Mouse (Mus musculus) spleen, adult 12 weeks (tissue): ENCODE data around the gene a.
"Not testable (repeated sequence)": the region's sequence is repeated elsewhere in the genome, so short reads cannot be mapped to it uniquely, and the experiment has no call there.

Experiments
- DNase-seq: peaks from one replicate; pipeline ENCODE4 v3.0.0; 2022; ENCODE audit warnings: low spot score

Gene a

DNA sequence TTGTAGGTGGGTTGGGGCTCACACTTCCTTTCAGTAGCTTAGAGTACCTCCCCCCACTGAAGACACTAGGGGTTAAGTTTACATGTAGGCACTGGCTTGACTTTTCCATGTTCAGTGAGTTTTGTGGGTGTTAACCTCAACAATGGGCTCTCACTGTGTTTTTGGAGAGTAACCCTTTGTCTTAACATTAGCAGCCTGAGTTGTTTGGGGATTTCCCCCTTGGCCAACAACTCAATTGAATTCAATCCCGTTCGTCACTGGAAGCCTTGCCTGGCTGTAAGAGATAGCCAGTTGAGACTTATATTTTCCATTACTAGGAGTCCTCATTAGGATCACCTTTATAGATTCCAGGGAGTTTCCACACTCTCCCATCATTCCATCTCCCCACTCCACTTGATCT, 45.3 kb downstream of the a start:
- DNase-seq, result no peak

DNA sequence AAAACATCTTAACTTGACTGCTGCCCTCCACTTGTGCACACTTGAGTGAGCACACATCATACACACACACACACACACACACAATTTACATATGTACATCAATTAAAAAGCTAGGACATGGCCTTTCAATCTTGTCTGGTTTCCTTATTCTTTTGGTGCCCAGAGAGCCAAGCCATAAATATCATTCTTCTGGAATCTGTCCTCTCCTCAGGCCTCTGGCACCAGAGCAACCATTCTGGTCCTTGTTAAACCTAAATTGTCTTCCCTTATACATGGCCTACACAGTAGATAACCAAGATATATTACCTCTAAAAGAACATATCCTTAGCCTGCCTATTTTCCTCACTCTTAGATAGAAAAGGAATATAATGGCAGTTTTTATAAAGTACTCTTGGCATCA, 56.9 kb downstream of the a start:
- no peak for DNase-seq

DNA sequence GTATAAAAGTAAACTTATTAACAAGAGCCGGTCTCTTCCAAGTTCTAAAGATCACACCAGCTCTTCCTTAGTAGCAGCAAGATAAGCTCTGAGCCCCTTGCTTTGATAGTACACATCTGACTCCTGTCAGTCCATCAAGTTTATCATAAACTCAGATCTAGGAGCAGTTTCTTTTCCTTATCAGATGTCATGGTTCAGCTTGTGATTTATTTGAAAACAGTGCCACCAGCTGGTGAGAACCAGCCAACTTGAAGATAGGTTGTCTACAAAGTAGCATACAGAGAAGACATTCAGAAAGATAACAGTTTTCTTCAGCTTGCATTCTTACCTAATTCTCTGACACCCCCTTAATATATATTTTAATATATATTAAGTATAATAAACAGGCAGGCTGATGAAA, 64.2 kb downstream of the a start:
- DNase-seq, result no peak

DNA sequence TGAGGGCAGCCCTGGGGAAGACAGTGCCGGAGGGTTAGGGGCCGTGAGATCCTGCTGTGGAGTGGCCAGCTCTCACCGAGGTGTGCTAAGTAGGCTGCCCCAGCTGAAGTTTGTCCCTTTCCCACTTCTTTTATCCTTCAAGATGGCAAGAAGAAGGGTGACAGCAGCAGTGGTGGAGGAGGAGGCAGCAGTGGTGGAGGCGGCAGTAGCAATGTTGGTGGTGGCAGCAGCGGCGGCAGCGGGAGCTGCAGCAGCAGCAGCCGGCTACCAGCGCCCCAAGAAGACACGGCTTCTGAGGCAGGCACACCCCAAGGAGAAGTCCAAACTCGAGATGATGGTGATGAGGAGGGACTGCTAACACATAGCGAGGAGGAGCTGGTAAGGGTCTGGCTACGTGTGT, 72.5 kb downstream of the a start:
- DNase-seq, result no peak

DNA sequence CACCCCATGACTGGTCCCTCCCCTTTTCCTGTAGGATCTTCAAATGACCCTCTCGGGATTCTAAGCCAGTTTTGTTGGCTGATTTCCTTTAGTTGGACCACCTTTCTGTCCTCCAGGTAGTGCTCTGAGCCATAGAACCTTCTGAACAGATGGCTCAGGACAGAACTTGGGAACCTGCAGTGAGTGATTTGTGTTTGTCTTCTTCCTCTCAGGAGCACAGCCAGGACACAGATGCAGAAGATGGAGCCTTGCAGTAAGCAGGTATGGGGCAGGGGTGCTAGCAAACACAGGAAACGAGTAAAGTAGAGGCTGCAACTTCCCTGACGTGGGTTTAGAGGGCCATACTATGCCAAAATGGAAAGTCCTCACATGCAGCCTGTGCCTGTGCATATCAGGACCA, 74.5 kb downstream of the a start:
- no peak for DNase-seq

DNA sequence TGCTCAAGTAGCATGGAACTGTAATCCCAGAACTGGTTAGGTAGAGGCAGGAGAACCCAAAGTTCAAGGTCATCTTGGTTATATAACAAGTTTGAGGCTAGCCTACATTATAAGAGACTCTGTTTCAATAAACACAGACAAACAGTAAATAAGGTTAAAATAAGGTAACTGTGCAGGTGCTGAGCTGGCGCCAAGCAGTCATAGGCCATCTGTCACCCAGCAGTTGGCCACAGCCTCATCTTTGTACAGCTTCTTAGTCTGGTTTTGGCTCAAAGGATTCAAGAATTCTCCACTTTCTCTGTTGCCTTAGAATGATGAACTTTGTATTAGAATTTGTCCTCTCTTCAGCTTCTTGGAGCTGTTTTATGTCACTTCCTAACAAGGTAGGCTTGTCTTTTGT, 76.9 kb downstream of the a start:
- DNase-seq, result no peak

DNA sequence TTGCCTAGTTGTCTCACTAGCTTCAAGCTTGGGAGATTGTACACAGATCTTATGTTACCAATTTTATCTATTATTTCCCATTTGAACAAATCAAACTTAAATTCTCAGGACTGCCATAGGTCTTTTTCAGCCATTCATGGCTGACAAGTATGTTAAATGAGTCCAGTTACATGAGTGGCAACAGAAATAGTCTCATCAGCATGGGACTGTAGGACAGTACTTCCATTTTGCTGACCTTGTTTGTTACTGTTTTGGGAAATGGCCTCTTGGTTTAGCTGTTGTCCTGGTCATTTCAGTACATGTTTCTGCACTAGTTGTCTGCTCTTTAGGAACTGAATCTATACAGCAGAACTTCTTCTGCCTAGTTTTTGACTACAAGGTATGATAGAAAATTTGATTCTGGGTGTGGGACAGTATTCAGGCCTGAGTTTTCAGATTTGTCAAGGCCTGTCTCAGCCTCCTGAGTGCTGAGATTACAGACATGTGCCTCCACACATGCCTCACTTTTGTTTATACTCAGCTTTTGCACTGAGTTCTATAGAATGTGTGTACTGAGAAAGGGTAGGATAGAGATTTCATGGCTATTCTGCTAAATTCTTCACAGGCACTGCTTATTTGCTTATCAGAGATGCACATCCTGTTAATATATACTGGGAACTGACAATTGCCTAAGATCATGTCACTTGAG, 78.9 kb downstream of the a start:
- no peak for DNase-seq

DNA sequence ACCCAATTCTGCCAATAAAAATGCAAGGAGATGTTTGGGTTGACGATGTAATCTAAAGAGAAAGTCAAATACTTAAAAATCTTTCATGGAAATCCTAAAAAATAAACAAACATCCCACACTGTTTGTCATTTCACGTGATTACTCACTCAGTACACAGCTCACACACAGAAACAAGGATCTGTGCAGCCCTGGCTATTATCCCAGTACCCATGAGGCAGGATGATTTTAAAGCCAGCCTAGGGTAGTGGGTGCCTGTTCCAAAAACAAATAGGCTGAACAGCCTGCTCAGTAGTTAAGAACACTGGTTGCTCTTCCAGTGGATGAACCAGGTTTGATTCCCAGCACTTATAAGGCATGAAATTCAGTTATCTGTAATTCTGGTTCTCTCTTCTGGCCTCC, 85.4 kb downstream of the a start:
- DNase-seq, result no peak

DNA sequence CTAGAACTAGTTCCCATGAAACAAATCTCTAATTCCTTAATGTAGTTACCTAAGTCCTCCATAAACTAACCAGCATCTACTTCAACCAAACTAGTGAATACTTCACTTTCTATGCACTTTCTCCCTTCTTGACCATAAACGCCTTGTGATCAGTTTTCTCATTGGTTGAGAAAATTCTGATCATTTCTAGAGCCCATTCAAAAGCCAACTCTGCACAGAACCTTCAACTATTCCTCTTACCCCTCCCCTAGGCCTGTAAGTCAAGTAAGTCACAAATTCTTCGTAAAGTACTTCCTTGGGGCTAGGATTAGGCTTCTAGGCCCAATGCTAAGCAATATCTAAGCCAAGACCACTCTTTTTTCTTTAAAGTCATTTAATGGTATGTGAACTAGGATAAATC, 100.4 kb downstream of the a start:
- no peak for DNase-seq

DNA sequence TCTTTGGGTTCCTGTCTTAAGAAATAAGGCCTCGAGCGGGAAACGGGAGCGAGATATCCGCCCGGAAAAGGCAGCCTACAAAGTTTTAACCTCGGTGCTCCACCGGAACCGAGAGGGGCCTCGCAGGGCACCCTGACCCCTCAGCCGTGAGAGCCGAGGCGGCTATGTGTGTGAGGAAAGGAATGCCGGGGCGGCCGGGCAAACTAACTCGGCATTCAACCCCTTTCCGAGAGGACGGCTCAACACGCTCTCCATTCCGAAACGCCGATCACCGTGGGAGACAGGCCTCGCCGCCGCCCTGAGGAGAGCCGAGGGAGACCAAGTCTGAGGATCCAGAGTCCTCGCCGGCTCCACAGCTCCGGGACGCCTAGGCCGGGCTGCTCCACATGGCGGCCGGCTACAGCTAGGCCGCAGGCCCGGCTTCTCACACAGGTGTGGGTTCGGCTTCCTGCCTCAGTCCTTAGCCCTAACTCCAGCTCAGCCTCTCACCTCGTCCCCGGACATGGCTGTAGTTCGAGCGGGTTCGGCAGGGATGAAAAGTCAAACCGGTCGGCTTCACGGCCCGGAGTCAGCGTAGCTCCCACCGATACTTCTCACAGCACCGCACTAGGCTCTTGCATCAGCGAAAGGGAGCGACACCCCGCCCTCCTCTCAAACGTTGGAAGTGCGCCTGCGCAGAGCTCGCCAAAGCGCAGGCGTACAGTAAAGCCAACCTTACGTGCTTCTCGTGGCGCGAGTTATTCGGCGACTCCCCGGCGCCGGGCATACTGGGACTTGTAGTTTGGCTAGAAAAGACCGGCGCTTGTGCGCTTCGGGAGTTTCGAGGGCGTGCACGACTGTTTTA, 101.2 kb downstream of the a start, which contains the start of gene Eif2s2:
Gene Eif2s2 (minus strand): TSS at position 735 of the 844 bp plus-strand sequence.
- peak; percentile 95 for DNase-seq

DNA sequence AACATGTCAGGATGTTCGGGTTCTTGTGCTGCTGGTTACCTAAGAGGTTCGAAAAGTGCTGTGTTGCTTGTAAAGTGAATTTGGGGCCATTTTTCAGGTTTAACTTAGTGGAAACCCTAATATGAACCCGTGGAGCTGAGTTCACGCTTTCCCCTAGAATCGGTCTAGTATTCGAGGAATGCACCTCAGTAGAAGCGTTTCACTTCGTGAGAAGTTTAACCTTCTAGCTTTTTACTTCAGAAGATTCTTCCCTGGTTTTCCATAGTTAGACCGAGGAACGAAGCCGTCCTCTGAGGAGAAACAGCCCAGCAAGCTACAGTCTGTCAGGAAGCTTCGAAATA, 101.8 kb downstream of the a start:
- DNase-seq, result no peak

DNA sequence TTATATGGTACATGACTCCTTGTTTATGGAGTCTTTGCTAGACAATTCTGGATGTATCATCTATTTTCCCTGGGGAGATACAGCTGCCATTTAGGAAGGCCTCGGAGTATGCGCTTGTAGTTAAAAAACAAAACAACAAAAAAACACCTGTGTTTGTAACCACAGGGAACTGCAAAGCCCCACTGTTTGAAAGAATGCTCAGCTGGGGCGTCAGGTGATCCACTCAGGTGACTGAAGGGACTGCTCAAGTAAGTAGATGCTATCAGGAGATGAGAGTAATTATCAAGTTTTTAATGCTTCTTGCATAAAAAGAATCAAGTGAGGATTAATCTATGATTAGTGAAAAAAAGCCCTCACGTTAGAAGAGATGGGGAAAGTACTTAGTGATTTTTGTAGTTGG, 102.3 kb downstream of the a start:
- DNase-seq, result no peak

DNA sequence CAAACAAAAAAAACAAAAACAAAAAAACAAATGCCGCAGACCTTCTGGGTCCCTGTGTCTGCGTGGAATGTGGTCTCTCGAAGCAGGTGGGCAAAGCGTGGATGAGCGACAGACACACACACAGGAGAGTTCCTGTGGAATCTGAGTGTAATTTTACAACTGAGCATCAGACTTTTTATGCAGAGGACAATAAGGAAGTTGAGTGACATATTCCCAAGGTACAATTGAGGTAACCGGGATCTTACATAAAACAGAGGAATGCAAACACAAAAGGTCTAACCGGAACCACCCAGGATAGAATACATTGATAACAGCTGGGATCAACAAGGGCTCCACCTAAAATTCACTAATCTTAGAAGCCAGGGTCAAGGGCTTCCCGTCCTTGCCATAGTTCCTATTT, 107.8 kb downstream of the a start:
- DNase-seq, result not testable (repeated sequence)

DNA sequence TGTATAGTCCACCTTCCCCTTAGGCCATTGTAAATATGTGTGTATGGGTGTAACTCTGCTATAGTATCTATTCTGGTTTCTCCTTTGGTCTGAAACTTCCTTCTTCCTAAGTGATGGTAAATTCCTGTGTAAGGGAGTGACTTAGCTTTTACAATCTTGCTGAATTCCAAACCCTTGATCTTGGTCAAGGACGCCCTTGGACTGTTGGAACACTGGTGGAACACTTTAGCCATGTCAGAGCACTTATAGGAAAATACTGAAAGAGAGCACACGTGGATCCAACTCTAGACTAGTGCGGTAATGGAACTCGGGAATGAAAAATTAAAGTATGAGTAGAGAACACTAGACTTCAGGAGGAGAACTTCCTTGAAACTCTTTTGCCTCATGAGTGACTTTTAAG, 108.2 kb downstream of the a start:
- not testable (repeated sequence) for DNase-seq

DNA sequence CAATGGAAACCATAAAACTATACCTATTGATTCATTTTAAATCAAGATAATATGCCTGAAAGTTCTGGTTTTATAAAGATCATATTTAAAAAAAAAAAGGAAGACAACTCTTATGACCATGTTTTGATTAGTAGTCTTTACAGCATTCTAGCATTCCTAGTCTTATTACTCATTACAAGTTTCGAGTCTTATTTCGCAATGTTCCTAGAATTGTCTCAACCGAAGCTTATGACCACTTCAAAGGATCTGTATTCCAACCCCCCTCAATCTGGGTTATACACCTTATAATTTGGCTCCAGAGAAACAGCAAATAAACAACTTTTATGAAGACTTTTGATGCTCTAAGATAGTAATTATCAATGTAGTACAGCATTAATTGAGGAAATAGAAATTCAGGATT, 110.9 kb downstream of the a start:
- no peak for DNase-seq

DNA sequence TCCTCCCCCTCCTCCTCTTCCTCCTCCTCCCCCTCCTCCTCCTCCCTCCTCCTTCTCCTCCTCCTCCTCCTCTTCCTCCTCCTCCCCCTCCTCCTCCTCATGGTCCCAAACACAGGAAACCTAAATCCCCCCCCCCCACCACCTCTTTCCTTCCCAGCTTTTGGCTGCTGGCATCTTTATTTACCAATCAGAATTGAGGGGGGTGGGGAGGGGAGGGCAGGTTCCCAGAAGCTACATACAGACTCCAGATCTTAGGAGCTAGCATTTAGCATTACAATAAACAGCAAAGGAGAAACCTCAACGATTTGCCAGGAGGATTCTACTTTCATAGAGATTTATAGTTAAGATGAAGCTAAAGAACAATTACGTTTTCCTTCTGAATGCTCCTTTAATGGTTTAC, 114.6 kb downstream of the a start:
- no peak for DNase-seq

DNA sequence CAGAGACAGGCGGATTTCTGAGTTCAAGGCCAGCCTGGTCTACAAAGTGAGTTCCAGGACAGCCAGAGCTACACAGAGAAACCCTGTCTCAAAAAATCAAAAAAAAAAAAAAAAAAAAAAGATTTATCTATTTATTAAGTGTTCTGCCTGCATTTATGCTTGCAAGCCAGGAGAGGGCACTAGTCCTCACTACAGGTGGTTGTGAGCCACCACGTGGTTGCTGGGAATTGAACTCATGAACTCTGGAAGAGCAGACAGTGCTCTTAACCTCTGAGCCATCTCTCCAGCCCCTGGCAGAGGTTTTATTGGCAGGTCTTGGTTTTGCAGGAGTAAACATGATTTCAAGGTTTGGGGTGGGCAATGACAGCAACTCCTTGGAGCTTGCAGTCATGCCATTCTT, 117.0 kb downstream of the a start:
- not testable (repeated sequence) for DNase-seq

DNA sequence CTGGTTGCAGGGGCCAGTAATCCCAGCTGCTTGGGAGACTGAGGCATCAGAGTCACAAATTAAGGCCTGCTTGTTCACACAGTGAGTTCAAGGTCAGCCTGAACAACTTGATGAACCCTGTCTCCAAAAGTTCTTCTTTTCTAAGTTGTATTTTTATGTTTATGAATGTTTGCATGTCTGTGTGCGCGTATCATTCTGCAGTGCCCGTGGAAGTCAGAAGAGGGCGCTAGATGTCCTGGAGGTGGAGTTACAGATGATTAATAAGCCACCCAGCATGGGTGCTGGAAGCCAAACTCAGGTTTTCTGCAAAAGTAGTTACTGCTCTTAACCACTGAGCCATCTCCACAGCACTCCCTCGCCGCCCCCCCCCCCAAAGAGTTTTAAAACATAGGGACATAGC, 118.6 kb downstream of the a start:
- no peak for DNase-seq

DNA sequence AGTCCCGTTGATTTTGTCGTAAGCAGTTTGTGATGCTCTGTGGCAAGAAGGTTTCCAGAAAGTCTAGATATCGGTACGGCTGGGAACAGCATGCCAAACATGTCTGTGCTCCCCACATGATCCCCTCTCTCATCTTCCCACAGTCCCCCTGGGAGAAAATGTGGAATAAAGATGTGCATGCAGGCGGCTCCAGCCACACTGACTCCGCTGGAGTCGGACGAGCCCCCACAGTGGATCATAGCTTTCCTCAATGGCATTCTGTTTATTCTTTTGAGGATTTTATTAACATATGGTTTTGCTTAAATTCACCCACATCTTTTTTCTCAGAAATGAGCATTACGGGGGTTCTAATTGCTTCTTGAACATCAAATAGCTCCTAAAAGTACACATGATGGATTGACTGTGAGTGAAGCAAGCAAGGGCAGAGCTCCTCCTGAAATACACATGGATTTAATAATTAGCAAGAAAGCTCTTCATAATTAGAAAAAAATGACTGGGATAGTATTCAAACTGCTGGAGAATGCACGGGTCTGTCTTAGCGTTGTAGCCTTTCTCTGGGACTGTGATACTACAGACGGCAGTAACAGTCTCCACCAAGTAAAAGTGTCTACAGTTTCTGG, 124.8 kb downstream of the a start:
- no peak for DNase-seq

DNA sequence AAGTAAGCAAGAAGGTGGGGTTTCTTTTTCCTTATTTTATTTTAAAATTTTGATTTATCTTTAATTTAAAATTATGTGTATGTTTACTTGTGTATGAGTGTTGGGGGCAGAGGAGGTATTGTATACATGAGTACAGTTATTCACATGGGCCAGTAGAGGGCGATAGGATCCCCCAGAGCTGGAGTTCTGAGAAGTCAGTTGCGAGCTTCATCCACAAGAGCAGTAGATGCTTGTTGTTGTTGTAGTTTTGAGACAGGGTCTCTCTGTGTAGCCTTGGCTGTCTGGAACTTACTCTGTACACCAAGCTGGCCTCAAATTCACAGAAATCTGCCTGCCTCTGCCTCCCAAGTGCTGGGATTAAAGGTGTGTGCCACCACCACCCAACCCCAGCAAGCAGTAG, 125.3 kb downstream of the a start:
- no peak for DNase-seq

DNA sequence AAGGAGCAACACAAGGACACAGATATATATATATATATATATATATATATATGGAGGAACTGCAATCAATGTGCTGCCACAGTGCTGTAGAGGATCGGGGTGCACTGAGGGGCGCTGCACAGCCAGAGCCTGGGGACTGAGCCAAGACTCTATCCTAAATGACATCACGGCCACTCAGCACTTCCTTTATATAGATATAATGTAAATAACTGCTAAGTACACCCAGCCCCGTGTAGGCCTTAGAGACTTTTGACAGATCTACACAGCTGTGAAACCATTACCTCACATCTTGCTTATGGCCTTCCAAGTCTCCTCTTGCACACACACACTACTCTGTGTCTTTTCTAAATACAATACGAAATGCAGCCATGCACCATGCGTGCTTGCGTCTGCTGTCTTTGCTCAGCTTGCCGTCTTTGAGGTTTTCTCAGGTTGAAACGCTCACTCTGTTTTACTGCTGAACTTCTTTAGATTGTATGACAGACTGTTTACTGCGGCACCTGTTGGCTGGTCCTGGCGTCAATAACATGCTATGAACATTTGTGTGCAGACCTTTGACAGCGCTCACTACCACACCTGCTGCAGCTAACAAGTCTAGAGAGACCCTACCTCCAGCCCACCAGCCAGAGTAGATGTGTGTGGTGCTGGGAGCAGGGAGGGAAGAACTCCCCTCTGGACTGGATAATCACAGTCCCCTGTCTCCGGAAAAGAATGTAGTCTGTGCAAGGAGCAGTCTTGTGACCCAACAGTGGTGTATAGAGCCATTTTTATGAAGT, 126.9 kb downstream of the a start:
- no peak for DNase-seq

DNA sequence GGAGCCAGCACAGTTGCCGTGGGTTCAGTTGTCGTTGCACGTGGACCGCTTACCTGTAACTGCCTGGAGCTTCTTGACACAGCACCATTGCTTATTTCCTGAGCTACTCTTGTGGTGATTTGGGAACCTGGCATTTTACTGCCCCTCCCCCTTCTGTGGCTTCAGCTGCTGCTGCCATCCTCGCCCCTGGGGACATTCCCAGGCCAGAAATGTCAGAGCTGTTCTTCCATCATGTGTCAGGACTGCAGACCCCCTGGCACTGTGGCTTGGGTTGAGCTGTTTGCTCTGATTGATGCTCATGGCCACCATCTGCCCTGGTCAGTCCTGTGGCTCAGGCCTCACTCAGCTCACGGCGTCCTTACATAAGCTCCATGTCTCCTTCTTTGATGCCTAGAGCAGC, 129.7 kb downstream of the a start:
- no peak for DNase-seq

DNA sequence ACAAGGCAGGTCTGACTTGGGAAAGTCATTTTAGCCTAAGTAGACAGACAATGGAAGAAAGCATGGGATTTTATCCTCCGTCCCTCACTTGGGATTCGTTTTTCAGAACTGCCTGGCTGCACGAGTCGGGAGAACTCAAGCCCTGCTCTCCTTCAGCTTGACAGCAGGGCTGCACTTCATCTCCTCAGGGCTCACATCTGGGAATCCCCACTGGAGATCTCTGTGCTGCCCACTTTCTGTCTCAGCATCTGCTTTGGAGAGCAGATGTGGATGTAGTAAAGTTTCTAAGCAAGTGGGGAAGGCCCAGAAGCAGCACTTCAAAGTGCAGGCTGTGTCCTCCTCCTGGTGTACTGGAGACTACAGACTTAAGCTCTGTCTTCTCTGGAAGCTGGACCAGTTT, 130.9 kb downstream of the a start:
- DNase-seq, result not testable (repeated sequence)
